Mouse (Mus musculus) heart, postnatal 0 days (tissue): Measurements from ENCODE around the gene Capn1.
A peak's percentile ranks its signal among the peaks of the same experiment; 100 is the strongest.

Experiments used
- CTCF ChIP-seq: IDR thresholded peaks from 2 replicates; pipeline ENCODE4 v1.5.1; 2016; ENCODE audit warnings: antibody characterized with exemption, control low read depth, low read depth
- EP300 ChIP-seq: IDR thresholded peaks from 2 replicates; pipeline ENCODE4 v1.6.1; 2016; ENCODE audit warnings: antibody characterized with exemption, low read depth

GRCm38 (mm10) chr19:6046294-6047153 is 30.8 kb upstream of the Capn1 start, which contains the start of gene Syvn1:
- TF ChIP-seq CTCF (no peak), EP300 (peak; percentile 77)
